Mouse (Mus musculus) testis, adult 2 months (tissue): ENCODE measurements around the gene Dffa. TPM values are rescaled to one million over a fixed set of nuclear protein-coding genes. Genes with fewer than 3 reads are reported as not detected.
A peak's percentile ranks its signal among the peaks of the same experiment; 100 is the strongest.

Source experiments
- H3K27ac ChIP-seq: fragments of 200-500 bp; 2 replicates; pipeline ENCODE4 v1.5.1; 2012; ENCODE audit warnings: low read depth, low read length; ENCODE audit not compliant: control insufficient read depth, insufficient read depth
- H3K27me3 ChIP-seq: fragments of 200-500 bp; 2 replicates; pipeline ENCODE4 v1.6.1; 2012; ENCODE audit warnings: mild to moderate bottlenecking, low read length, moderate library complexity; ENCODE audit not compliant: control insufficient read depth, insufficient read depth
- H3K36me3 ChIP-seq: fragments of 200-500 bp; 2 replicates; pipeline ENCODE4 v1.6.1; 2012; ENCODE audit warnings: mild to moderate bottlenecking, low read length; ENCODE audit not compliant: control insufficient read depth, insufficient read depth
- H3K4me1 ChIP-seq: fragments of 200-500 bp; 2 replicates; pipeline ENCODE4 v1.6.1; 2012; ENCODE audit warnings: low read length; ENCODE audit not compliant: control insufficient read depth, insufficient read depth
- H3K4me3 ChIP-seq: fragments of 200-500 bp; 2 replicates; pipeline ENCODE4 v1.5.1; 2012; ENCODE audit warnings: low read depth, mild to moderate bottlenecking, low read length, moderate library complexity, mixed read lengths; ENCODE audit not compliant: control insufficient read depth
- CTCF ChIP-seq: fragments of 200-500 bp; IDR thresholded peaks from 2 replicates; pipeline ENCODE4 v1.5.1; 2012; ENCODE audit warnings: low read depth, mild to moderate bottlenecking, inconsistent platforms, low read length, moderate library complexity; ENCODE audit not compliant: control insufficient read depth, insufficient read depth, insufficient replicate concordance
- POLR2A ChIP-seq: fragments of 200-500 bp; IDR thresholded peaks from 2 replicates; pipeline ENCODE4 v1.6.1; 2012; ENCODE audit warnings: low read depth, mild to moderate bottlenecking, inconsistent platforms, low read length, moderate library complexity; ENCODE audit not compliant: control insufficient read depth
- polyA plus RNA-seq: library from polyadenylated mRNA; depleted of rRNA; stranded (reverse); fragments of >200 nt; gene quantifications from 2 replicates; pipeline ENCODE4 v1.2.3, GENCODE M21; 2012

The Dffa gene
- polyA plus RNA-seq, 1 experiment = 8.2 TPM

GRCm38 (mm10) chr4:149138515-149138914, 34.6 kb downstream of the Dffa start:
- no peaks in the 10 kb centered on the region for H3K36me3 ChIP-seq
- H3K4me3 ChIP-seq = no peak overlapping the region
- H3K27ac ChIP-seq = no peak overlapping the region
- no peak for TF ChIP-seq CTCF
- TF ChIP-seq POLR2A = no peak
- no peaks in the 10 kb centered on the region for H3K27me3 ChIP-seq
- H3K4me1 ChIP-seq = peaks cover 7% of the 10 kb centered on the region

- Histone ChIP-seq H3K4me3 (no peak overlapping the region), H3K27me3 (no peaks in the 10 kb centered on the region), H3K36me3 (no peaks in the 10 kb centered on the region), H3K27ac (no peak overlapping the region), H3K4me1 (peaks cover 8% of the 10 kb centered on the region)
- TF ChIP-seq POLR2A = no peak
- no peak for TF ChIP-seq CTCF
Observed at GRCm38 (mm10) chr4:149143594-149143993, 39.6 kb downstream of the Dffa start.

- peaks cover 8% of the 10 kb centered on the region for H3K4me1 ChIP-seq
- H3K4me3 ChIP-seq = no peak overlapping the region
- no peak overlapping the region for H3K27ac ChIP-seq
- H3K36me3 ChIP-seq = no peaks in the 10 kb centered on the region
- peak; percentile 75; the same call in 1 of the 2 replicates for TF ChIP-seq CTCF
- TF ChIP-seq POLR2A = no peak
- no peaks in the 10 kb centered on the region for H3K27me3 ChIP-seq
Observed at GRCm38 (mm10) chr4:149144459-149144858, 40.5 kb downstream of the Dffa start.

- Histone ChIP-seq H3K36me3 (no peaks in the 10 kb centered on the region), H3K4me1 (peaks cover 8% of the 10 kb centered on the region), H3K4me3 (no peak overlapping the region), H3K27me3 (no peaks in the 10 kb centered on the region), H3K27ac (no peak overlapping the region)
- TF ChIP-seq POLR2A (no peak), CTCF (no peak)
Observed at GRCm38 (mm10) chr4:149145151-149145550, 41.2 kb downstream of the Dffa start.

- H3K4me1 ChIP-seq = peaks cover 8% of the 10 kb centered on the region
- H3K4me3 ChIP-seq = no peak overlapping the region
- H3K27me3 ChIP-seq = no peaks in the 10 kb centered on the region
- no peak overlapping the region for H3K27ac ChIP-seq
- TF ChIP-seq CTCF = no peak
- no peak for TF ChIP-seq POLR2A
- H3K36me3 ChIP-seq = no peaks in the 10 kb centered on the region
Observed at GRCm38 (mm10) chr4:149147528-149147927, 43.6 kb downstream of the Dffa start.

GRCm38 (mm10) chr4:149148084-149148483, 44.1 kb downstream of the Dffa start:
- H3K27ac ChIP-seq = no peak overlapping the region
- TF ChIP-seq POLR2A = no peak
- TF ChIP-seq CTCF = no peak
- H3K36me3 ChIP-seq = no peaks in the 10 kb centered on the region
- H3K4me3 ChIP-seq = no peak overlapping the region
- H3K27me3 ChIP-seq = no peaks in the 10 kb centered on the region
- peaks cover 8% of the 10 kb centered on the region for H3K4me1 ChIP-seq

- peaks cover 8% of the 10 kb centered on the region for H3K4me1 ChIP-seq
- H3K27ac ChIP-seq = no peak overlapping the region
- H3K4me3 ChIP-seq = no peak overlapping the region
- no peaks in the 10 kb centered on the region for H3K36me3 ChIP-seq
- no peaks in the 10 kb centered on the region for H3K27me3 ChIP-seq
- TF ChIP-seq CTCF (no peak), POLR2A (no peak)
Observed at GRCm38 (mm10) chr4:149149196-149149595, 45.2 kb downstream of the Dffa start.

- H3K4me1 ChIP-seq = peaks cover 8% of the 10 kb centered on the region
- H3K27ac ChIP-seq = no peak overlapping the region
- TF ChIP-seq CTCF (no peak), POLR2A (no peak)
- H3K36me3 ChIP-seq = no peaks in the 10 kb centered on the region
- no peak overlapping the region for H3K4me3 ChIP-seq
- H3K27me3 ChIP-seq = no peaks in the 10 kb centered on the region
Observed at GRCm38 (mm10) chr4:149149611-149150010, 45.7 kb downstream of the Dffa start.
